Mouse (Mus musculus) lung, postnatal 10 days (tissue): ENCODE measurements around the gene Traf7.
A peak's percentile ranks its signal among the peaks of the same experiment; 100 is the strongest.

Experiments used
- DNase-seq: peaks from one replicate; pipeline ENCODE4 v3.0.0; 2021

Traf7 gene

DNA sequence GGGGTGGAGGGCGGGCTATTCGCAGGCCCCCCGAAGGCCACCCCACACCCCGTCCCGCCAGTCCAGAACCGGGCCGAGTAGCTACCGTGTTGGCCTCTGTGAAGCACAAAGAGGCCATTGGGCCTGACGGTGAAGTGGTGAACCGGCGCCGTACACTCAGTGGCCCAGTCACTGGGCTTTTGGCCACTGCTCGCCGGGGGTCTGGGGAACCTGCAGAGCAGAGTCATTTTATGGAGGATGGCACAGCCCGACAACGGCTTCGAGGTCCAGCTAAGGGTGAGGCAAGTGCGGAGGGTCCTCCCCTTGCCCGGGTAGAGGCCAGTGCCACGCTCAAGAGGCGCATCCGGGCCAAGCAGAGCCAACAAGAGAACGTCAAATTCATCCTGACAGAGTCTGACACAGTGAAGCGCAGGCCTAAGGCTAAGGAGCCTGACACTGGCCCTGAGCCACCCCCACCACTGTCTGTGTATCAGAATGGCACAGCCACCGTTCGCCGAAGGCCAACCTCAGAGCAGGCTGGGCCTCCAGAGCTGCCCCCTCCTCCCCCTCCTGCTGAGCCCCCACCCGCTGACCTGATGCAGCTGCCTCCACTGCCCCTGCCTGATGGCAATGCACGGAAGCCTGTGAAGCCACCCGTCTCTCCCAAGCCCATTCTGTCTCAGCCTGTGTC is 22.3 kb downstream of the Traf7 start:
- DNase-seq, result no peak

DNA sequence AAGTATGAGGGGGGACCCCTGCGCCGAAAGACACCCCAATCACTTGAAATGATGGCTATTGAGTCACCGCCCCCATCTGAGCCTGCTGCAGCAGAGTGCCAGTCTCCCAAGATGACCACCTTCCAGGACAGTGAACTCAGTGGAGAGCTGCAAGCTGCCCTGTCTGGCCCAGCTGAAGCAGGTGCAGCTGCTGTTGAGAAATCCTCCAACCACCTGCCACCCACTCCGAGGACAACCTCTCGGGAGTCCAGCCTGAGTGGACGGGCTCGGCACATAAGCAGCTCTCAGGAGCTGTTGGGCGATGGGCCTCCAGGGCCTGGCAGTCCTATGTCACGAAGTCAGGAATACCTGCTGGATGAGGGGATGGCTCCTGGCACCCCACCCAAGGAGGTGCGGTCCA is 23.7 kb downstream of the Traf7 start:
- no peak for DNase-seq

DNA sequence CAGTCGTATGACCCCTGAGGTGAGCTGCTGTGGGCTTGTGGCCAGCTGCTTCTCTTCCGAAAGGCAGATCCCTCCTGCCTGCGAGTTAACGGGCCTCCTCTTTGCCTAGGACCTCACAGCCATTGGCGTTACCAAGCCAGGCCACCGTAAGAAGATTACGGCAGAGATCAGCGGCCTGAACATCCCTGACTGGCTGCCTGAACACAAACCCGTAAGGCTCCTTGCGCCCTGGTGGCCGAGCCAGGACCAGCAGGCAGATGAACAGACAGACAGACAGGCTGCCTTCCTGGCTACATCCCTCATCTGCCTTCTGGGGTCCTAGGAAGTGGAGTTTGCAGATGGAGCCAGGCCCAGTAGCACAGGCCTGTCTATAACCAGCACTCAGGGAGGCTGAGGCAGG is 25.5 kb downstream of the Traf7 start:
- peak; percentile 27 for DNase-seq

DNA sequence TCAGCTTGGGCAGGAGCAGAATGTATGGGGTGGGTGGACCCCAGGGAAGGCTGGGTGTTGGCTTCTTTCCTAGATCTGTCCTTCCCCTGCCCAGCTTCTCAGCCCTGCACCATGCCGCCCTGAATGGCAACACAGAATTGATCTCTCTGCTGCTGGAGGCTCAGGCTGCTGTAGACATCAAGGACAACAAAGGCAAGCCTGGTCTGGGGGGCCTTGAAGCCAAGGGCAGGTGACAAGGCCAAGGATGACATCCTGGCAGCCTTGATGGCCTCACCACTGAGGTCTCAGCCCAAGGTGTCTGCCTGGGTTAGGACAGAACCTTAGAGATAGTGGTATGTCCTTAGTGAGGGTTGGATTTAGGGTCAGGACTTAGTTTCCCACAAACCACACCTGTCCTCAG is 31.7 kb downstream of the Traf7 start:
- DNase-seq, result no peak

DNA sequence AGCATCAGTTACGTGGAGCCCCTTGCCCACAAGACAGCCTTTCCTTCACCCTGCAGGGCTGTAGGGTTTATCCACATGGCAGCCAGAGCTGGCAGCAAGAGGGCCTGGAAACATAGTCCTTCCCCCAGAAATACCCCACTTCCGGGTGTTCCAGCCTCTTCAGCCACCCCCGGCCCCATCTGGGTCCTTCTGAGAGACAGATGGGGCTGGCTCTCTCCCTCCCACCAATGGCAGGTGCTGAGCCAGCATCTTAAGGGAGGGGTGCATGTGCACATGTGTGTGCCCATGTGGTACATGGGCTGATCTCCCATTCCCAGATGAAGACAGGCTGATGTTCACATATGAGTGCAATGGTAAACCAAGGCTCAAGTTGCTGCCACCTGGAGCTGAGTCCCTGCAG is 32.3 kb downstream of the Traf7 start:
- no peak for DNase-seq

DNA sequence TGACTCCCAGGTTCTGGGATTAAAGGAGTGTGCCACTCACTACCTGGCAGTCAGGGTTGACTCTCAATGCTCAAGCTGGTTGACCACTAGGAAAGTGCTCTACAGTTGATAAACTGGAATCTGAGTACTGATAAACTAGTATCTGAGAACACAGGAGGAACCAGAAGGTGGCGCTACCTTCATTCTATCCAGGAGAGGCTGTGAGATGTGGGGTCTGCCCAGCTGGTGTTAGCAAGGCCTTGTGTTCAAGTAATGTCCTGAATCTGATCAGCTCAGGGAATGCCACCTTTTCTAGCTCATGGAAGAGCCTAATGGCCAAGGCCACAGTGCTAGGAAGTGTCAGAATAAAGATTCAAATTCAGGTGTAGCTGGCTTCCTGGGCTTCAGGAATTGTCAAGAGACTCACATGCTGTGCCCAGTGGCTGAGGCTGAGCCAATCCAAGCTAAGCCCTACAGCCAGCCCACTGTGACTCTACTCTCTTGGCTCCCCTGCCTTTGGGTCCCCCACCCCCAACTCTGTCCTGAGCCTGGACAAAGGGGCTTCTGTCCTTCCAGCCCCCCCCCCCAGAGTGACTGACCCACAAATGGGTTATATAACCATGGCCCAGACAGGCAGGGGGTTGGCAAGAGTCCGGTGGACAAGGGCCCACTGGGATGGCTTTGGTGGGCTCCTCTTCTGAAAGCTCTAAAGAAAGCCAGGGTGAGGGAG is 33.0 kb downstream of the Traf7 start:
- DNase-seq, result peak; percentile 79

DNA sequence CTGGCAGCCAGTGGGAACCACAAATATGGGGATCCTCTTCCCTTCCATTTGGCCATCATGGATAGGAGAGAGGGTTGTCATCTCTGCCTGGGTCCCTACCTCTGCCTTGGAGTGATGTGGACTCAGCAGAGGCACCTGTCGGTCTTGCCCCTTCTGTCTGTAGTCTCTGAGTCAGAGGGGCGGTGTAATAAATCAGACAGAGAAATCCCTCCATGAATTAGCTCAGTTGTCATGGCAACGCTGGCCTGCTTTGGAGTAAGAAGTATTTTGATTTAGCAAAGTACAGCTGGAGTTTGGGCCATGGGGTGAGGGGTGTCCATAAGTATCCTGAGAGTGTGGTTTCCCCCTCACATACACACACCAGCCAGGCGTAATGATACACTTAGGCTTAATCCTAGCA is 37.3 kb downstream of the Traf7 start:
- DNase-seq, result no peak

DNA sequence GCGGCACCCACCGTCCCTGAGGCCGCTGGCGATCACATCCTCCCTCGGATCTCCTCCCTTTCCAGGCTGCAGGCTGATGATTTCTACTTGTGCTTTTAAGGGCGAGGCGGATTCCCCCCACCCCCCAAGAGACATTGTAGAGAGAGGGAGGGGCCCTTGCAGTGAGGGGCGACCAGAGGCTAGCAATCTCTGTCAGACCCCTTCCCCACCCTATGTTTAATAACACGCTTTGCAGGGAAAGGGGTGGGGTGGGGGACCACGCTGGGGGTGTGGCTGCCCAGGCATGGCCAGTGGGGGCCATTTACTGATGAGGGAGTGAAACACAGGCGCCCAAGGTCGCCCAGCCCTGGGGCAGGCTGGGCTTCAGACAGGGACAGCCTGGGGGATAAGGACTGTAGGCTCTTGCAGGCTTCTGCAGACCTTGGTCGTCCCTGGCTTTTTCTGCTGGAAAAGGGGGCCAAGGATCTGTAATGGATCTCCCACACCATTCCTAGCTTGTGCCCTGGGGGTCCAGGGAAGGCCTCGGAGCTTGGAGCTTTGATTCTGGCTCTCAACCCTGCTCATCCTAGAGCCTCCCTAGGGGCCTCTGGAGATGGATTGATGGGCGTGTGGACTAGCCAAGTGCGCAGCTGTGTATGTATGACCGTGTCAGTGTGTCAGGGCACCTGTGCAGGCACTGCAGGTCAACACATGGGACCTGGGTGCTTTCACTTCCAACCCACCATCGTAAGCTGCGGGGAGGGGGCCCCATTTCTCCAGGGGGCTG is 38.3 kb downstream of the Traf7 start:
- no peak for DNase-seq

DNA sequence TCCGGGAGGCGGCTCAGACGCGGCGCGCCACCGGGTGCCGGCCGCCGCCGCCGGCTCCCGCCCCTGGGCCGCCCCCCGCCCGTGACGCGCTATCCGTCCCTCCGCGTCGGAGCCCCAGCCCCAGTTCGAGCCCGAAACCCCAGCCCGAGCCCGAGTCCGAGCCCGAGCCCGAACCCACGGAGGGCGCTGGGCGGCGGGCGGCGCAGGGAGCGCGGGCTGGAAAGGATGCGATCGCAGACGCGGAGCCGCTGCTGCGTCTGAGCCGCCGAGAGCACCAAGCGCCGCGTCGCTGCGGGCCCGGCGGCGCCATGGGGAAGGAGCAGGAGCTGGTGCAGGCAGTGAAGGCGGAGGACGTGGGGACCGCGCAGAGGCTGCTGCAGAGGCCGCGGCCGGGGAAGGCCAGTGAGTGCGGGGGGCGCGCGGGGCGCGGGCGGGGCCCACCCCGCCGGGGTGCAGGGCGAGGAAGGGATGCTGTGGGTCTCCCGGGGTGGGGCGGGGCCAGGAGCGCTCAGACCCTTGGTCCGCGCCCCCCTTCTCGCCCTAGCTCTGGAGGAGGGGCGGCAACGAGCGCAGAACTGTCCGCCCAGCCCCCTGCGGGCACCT is 39.0 kb downstream of the Traf7 start:
- peak; percentile 32 for DNase-seq

DNA sequence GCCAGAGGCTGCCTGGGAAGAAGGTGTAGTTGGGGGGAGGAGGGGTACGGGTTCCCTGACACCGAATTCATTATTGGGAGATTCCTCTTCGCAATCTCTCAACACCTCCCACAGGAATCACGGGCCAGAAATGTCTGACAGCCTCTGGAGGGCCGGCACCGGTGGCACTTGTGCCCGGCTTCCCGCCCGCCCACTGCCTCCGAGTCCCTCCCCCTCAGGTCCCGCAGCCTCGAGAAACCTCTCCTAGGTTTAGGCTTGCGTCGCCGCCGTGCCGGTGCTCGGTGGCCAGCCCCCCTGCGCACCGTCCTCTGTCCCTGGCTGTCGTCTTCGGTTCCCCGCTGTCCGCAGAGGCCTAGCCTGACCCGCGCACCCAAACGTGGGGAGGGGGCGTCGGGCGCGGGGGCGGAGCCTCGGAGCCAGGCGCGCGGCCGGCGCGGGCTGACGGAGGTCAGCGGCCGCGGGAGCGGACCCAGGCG is 39.5 kb downstream of the Traf7 start, which contains the start of gene Caskin1:
Gene Caskin1 (plus strand): TSS at position 416 of the 476 bp plus-strand sequence.
- peak; percentile 37 for DNase-seq

DNA sequence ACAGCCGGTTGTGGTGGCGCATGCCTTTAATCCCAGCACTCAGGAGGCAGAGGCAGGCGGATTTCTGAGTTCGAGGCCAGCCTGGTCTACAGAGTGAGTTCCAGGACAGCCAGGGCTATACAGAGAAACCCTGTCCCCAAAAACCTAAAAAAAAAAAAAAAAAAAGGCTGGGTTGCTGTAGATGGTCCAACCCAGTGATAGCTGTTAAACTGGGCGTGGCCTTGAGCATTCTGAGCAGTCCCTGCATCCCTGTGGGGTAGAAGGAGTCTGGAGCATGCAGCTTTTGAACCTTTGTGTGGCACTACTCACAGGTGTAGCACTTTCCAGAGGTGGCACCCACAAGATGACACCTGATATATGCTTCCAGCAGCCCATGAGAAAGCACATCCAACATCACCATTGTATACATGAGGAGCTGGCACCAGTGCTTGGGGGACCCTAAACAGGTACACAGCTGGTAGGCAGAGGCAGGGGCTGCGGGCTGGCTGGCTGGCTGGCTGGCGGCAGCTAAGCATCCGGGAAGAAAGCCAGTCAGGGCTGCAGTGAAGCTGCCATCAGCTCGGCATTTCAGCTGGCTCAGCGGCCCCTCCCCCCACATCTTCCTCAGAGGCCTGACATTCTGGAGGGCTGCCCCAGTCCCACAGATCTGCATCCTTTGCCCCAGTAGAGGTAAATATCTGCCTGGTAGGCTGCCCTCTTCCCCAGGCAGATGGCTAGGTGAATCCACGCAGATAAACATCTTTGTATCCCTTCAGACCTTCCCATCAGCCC is 42.5 kb downstream of the Traf7 start:
- DNase-seq, result peak; percentile 51

DNA sequence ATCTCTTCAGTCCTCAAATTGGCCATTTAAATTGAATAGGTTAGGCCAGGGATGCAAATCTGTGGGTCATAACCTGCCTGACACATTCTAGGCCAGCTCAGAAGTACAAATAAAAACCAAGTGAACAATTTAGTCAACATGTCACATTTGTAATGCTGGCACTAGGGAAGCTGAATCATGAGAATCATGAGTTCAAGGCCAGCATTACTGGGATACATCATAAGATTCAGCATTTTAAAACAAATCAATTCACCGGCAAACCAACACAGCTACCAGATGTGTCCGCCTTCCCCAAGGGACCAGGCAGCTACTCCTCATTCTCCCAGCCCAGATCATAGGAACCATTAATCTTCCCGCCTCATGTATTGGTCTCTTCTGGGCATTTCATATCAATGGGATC is 44.2 kb downstream of the Traf7 start:
- no peak for DNase-seq

DNA sequence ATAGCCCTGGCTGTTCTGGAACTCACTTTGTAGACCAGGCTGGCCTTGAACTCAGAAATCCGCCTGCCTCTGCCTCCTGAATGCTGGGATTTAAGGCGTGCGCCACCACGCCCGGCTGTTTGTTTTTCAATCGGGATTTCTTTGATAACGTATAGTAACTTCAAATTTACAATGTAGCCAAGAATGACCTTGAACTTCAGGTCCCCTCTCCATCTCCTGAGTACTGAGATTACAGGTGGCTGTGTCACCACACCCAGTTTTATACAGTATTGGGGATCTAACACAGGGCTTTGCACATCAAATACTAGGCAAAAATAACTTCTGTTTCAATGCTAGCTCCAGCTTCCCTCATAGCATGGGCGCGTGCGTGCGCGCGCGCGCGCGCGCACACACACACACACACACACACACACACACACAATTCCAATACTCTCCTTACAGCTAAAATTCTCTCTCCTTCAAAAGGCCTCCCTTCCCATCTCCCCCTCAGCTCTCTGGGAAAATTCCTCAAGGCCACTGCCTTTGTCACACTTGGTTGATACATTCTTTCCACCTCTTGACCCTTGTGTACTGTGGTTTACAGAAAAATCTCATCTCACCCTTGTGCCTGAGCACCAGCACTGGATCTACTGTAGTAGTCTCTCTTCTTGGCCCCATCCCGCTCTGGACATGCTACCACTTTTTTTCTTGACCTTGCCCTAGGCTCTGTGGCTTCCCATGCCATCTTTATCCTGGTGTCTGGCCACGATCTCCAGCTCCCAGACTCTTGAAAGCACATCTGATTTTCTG is 46.5 kb downstream of the Traf7 start:
- DNase-seq, result no peak

DNA sequence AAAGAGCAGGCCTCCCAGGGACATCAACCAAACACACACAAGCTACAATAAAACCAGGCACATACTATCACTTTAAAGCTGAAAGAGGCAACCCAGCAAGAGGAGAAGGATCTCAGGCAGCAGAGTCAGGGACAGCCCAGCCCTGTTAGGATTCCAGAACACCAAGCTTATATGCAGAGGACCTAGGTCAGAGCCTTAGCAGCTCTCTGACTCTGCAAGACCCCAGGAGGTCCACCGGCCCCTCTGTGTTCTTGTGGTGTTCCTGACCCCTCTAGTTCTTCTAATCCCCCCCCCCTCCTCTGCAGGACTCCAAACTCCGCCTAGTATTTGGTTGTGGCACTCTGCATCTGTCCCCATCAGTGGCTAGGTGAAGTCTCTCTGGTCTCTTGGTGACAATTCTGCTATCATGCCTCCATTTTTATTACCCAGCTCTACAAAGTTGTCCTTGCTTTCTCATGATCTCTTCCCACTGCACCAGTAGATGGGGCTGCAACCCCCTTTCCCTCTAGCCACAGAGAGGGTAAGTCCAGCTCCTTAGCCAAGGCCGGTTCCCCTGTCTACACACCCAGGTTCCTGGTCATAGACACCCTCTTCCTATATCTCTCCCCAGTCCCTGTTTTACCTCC is 47.4 kb downstream of the Traf7 start:
- peak; percentile 41 for DNase-seq

DNA sequence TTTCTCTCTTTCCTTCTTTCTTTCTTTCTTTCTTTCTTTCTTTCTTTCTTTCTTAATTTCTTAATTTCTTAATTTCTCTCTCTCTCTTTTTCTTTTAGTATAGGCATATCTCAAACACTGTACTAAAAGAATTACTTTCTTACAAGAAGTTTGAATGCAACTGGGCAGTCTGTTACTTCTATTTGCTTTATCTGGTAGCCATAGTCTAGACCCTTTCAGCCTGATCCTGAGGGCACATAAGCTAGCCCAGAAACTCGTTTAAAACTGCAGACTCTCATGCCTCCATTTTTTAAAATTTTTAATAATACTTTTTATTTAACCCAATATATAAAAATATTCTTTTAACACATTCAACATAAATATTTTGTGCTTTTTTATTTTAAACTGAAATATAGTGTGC is 48.3 kb downstream of the Traf7 start:
- no peak for DNase-seq

DNA sequence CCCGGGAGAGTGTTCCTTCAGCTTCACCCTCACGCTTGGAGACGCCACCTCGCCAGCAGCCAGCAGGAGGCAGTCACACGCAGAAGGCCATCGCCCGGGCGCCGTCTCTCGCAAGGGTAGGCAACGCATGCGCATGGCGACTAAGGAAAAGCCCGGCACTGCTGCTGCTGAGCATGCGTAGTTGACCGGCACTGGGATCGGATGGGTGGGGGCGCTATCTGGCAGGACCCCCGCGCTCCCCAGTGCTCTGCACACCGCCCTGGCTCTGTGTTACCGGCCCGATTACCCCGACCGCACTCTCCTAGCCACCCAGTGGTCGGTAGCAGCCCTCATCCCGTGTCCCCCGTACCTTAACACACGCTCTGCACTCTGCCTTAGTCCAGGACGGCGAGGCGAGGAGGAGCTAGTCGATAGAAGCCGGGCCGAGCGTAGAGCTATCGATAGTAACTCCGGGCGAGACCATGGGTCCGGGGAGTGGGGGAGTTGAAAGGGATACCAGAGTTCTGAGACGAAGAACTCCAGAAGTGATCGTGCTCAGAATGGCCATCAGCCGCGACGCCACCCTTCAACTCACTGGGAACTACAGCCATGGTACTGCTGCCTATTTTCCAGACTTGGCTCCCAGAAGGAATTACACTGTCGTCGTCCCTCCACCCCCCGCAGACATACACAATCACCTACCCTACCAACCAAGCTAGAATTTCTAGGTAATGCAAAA is 48.9 kb downstream of the Traf7 start, which contains the start of gene Mlst8:
Gene Mlst8 (minus strand): TSS at position 416 of the 718 bp plus-strand sequence.
- peak; percentile 98 for DNase-seq

DNA sequence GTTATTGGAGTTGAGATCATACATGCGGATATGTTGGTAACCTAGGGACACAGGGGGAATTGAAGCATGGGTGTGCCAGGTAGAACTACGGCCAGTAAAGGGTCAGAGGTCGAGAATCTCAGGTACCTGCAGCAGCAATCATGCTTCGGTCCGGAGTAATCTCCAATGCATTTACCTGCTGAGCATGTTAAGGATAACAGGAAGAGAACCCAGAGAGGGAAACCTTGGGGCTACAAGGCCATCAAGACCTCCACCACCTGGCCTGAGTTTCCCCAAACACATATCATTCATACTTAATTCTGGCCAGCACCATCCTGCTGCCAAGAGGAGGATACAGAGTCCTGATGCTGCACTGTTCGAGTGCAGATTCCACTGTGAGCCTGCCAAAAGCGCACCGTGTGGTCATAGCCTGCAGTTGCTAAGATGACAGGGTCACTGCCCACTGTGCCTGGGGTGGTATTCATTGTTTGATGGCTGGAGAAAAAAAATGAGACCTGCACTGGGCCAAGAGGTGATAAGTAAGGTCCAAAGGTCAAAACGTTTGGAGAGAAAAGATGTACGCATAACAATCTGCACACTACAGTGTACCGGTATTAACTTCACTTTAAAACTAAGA is 49.6 kb downstream of the Traf7 start:
- DNase-seq, result peak; percentile 24

DNA sequence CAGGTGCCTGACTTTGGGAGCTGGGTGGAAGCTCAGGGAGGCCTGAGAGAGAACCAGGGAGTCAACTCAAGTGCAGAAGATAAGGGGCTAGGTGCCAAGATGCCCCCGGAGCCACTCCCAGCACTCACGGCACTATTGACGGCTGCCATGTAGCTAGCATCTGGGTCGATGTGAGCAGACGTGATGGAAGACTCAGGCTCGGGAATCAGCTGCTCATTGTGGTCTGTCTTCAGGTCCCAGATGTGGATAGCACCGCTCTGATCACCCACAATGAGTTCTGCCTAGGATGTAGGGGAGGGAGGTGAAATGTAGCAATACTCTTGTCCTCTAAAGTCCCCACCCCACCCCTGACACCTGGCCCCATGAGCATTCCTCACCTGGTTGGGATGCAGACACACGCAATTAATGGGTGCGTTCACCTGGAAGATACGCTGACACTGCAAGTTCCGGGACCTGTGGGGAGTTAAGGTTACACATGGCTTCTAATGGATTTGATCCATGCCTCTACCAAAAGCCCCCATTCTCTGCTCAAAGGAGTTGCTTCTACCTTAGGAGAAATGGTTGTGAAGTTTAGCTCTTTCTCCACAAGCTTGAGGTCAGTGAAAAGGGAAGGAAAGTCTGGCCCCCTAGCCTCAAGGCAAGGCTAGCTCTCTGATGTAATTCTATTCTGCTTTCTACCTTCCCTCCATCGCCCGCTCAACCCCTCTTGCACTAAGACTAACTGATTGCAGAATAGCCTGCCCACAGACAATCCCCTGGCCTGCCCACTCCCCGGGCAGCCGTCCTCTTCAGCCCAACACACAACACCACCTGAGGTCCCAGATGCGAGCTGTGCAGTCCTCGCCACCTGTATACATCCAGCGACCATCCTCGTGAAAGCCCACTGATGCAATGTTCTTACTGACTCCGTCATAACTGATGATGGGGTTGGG is 50.4 kb downstream of the Traf7 start:
- DNase-seq, result no peak
